Mouse (Mus musculus) heart, postnatal 4 days (tissue): ENCODE results near the gene Arsg. TPM values are rescaled to one million over a fixed set of nuclear protein-coding genes. Genes with fewer than 3 reads are reported as not detected.

Source experiments
- DNase-seq: peaks from one replicate; pipeline ENCODE4 v3.0.0; 2021
- total RNA-seq, 2 experiments: library from RNA; stranded (reverse); gene quantifications; 2 replicates each; pipeline ENCODE4 v1.2.3; 2021

Gene Arsg
- total RNA-seq, 2 experiments from 2014 or later: 5.2 to 6.1 TPM

- no peak for DNase-seq
These were observed 22.7 kb downstream of the Arsg start for GRCm38 (mm10) chr11:109495771-109496474.

GRCm38 (mm10) chr11:109496475-109496993 lies 23.4 kb downstream of the Arsg start:
- DNase-seq: no peak

- DNase-seq: no peak
These were observed 24.0 kb downstream of the Arsg start for GRCm38 (mm10) chr11:109496996-109497714.

GRCm38 (mm10) chr11:109497990-109498389 lies 24.8 kb downstream of the Arsg start:
- DNase-seq: no peak

- peak; percentile 44 for DNase-seq
These were observed 27.0 kb downstream of the Arsg start for GRCm38 (mm10) chr11:109500206-109500605.

GRCm38 (mm10) chr11:109504977-109505376 lies 31.8 kb downstream of the Arsg start:
- DNase-seq: peak; percentile 58

GRCm38 (mm10) chr11:109505823-109506222 lies 32.6 kb downstream of the Arsg start:
- no peak for DNase-seq

- no peak for DNase-seq
These were observed 33.9 kb downstream of the Arsg start for GRCm38 (mm10) chr11:109507068-109507467.

- no peak for DNase-seq
These were observed 40.0 kb downstream of the Arsg start for GRCm38 (mm10) chr11:109512995-109513675.

GRCm38 (mm10) chr11:109514064-109514612 lies 41.0 kb downstream of the Arsg start:
- no peak for DNase-seq

- no peak for DNase-seq
These were observed 44.2 kb downstream of the Arsg start for GRCm38 (mm10) chr11:109517330-109517729.

GRCm38 (mm10) chr11:109517816-109518215 lies 44.6 kb downstream of the Arsg start:
- DNase-seq: no peak

- no peak for DNase-seq
These were observed 47.8 kb downstream of the Arsg start for GRCm38 (mm10) chr11:109520958-109521357.

- no peak for DNase-seq
These were observed 51.7 kb downstream of the Arsg start for GRCm38 (mm10) chr11:109524869-109525268.

GRCm38 (mm10) chr11:109525571-109525970 lies 52.4 kb downstream of the Arsg start:
- DNase-seq: no peak

- DNase-seq: no peak
These were observed 56.9 kb downstream of the Arsg start for GRCm38 (mm10) chr11:109530030-109530429.

- no peak for DNase-seq
These were observed 62.8 kb downstream of the Arsg start for GRCm38 (mm10) chr11:109535966-109536365.

- DNase-seq: no peak
These were observed 63.8 kb downstream of the Arsg start for GRCm38 (mm10) chr11:109536939-109537338.

- no peak for DNase-seq
These were observed 66.1 kb downstream of the Arsg start for GRCm38 (mm10) chr11:109539290-109539689.

GRCm38 (mm10) chr11:109543466-109543865 lies 70.3 kb downstream of the Arsg start:
- DNase-seq: no peak

- DNase-seq: no peak
These were observed 71.3 kb downstream of the Arsg start for GRCm38 (mm10) chr11:109544432-109544831.

GRCm38 (mm10) chr11:109545265-109545664 lies 72.1 kb downstream of the Arsg start:
- no peak for DNase-seq

- no peak for DNase-seq
These were observed 72.5 kb downstream of the Arsg start for GRCm38 (mm10) chr11:109545700-109546143.
